Mouse (Mus musculus) CH12.LX (cell line): ENCODE measurements around the gene Ptprg. TPM values are rescaled to one million over a fixed set of nuclear protein-coding genes. Genes with fewer than 3 reads are reported as not detected.

Source experiments
- DNase-seq: peaks from one replicate; pipeline ENCODE4 v3.0.0-alpha.2; 2013; ENCODE audit errors: extremely low read depth
- H3K27ac ChIP-seq: 2 replicates; pipeline ENCODE4 v1.5.1; 2012; ENCODE audit warnings: low read depth, mild to moderate bottlenecking, control low read depth, moderate library complexity; ENCODE audit not compliant: insufficient read depth
- H3K27me3 ChIP-seq: replicated peaks from 2 replicates; pipeline ENCODE3; 2012; ENCODE audit warnings: inconsistent platforms
- H3K36me3 ChIP-seq, 2 experiments: replicated peaks in 1 of 2; 2 replicates each; pipeline versions ENCODE3 to v1.6.1; 2012; ENCODE audit warnings: inconsistent platforms in 1 of 2, low read length in 1 of 2, mild to moderate bottlenecking in 1 of 2, mixed read lengths in 1 of 2, moderate library complexity in 1 of 2; ENCODE audit not compliant: control insufficient read depth in 1 of 2, insufficient read depth in 1 of 2
- H3K4me1 ChIP-seq, 2 experiments: 2 replicates each; pipeline ENCODE4 v1.6.1; 2012; ENCODE audit warnings: inconsistent platforms in 1 of 2, moderate library complexity in 1 of 2; ENCODE audit not compliant: insufficient read depth in 2 of 2, control insufficient read depth in 1 of 2
- H3K4me2 ChIP-seq: 2 replicates; pipeline ENCODE4 v1.6.1; 2012; ENCODE audit warnings: low read depth, mild to moderate bottlenecking, control low read depth; ENCODE audit not compliant: poor library complexity, insufficient read depth, severe bottlenecking
- H3K4me3 ChIP-seq, 3 experiments: fragments of 150-350 bp in 1 of 3; sonication (generic) in 1 of 3; replicated peaks in 1 of 3; 2 replicates each; pipeline versions ENCODE3 to v1.5.1; 2011 to 2012; ENCODE audit warnings: low read depth in 2 of 3, low read length in 2 of 3, mild to moderate bottlenecking in 2 of 3, moderate library complexity in 2 of 3, control low read depth in 1 of 3, improper control_type of control experiment in 1 of 3, inconsistent platforms in 1 of 3, mixed read lengths in 1 of 3; ENCODE audit not compliant: poor library complexity in 1 of 3
- H3K79me2 ChIP-seq: replicated peaks from 2 replicates; pipeline ENCODE4 v1.6.1; 2012; ENCODE audit warnings: mild to moderate bottlenecking, moderate library complexity; ENCODE audit not compliant: control insufficient read depth, poor library complexity, insufficient read depth, severe bottlenecking; ENCODE audit errors: extremely low read depth
- H3K9ac ChIP-seq: 2 replicates; pipeline ENCODE4 v1.6.1; 2012; ENCODE audit warnings: low read depth, mild to moderate bottlenecking, control low read depth, moderate library complexity; ENCODE audit not compliant: insufficient read depth
- H3K9me3 ChIP-seq: replicated peaks from 2 replicates; pipeline ENCODE3; 2012; ENCODE audit warnings: low read length, inconsistent platforms, mixed read lengths
- CHD1 ChIP-seq: IDR thresholded peaks from 2 replicates; pipeline ENCODE4 v1.6.1; 2012; ENCODE audit warnings: low read depth, low read length, improper control_type of control experiment, inconsistent platforms
- ELF1 ChIP-seq: IDR thresholded peaks from 2 replicates; pipeline ENCODE4 v1.6.1; 2014; ENCODE audit warnings: low read depth, mild to moderate bottlenecking, inconsistent platforms, low read length, improper control_type of control experiment
- GABPA ChIP-seq: IDR thresholded peaks from 2 replicates; pipeline ENCODE4 v1.6.1; 2012; ENCODE audit warnings: low read depth, low read length, improper control_type of control experiment, inconsistent platforms; ENCODE audit not compliant: insufficient replicate concordance
- IRF4 ChIP-seq: IDR thresholded peaks from 2 replicates; pipeline ENCODE4 v1.6.1; 2014; ENCODE audit warnings: low read depth, mild to moderate bottlenecking, inconsistent platforms, low read length, improper control_type of control experiment
- JUN ChIP-seq: IDR thresholded peaks from 2 replicates; pipeline ENCODE4 v1.6.1; 2011; ENCODE audit warnings: low read depth, mild to moderate bottlenecking, low read length, improper control_type of control experiment, moderate library complexity; ENCODE audit not compliant: insufficient read depth
- JUND ChIP-seq: conservative IDR thresholded peaks from 2 replicates; pipeline ENCODE4 v1.6.1; 2011; ENCODE audit warnings: low read depth, low read length, improper control_type of control experiment
- KAT2A ChIP-seq: IDR thresholded peaks from 2 replicates; pipeline ENCODE4 v1.6.1; 2012; ENCODE audit warnings: low read length, improper control_type of control experiment, inconsistent platforms; ENCODE audit not compliant: insufficient replicate concordance
- MAZ ChIP-seq: IDR thresholded peaks from 2 replicates; pipeline ENCODE4 v1.6.1; 2012; ENCODE audit warnings: low read depth, mild to moderate bottlenecking, inconsistent platforms, low read length, improper control_type of control experiment, moderate library complexity
- NELFE ChIP-seq: IDR thresholded peaks from 2 replicates; pipeline ENCODE4 v1.6.1; 2011; ENCODE audit warnings: low read depth, low read length, improper control_type of control experiment
- NRF1 ChIP-seq: IDR thresholded peaks from 2 replicates; pipeline ENCODE4 v1.6.1; 2014; ENCODE audit warnings: low read depth, mild to moderate bottlenecking, inconsistent platforms, low read length, improper control_type of control experiment, moderate library complexity
- POLR2A ChIP-seq: IDR thresholded peaks from 2 replicates; pipeline ENCODE4 v1.6.1; 2011; ENCODE audit warnings: low read depth, mild to moderate bottlenecking, improper control_type of control experiment, low read length
- RCOR1 ChIP-seq: conservative IDR thresholded peaks from 2 replicates; pipeline ENCODE4 v1.6.1; 2012; ENCODE audit warnings: low read depth, mild to moderate bottlenecking, inconsistent platforms, low read length, improper control_type of control experiment
- SIN3A ChIP-seq: IDR thresholded peaks from 2 replicates; pipeline ENCODE4 v1.6.1; 2012; ENCODE audit warnings: low read length, improper control_type of control experiment, inconsistent platforms
- UBTF ChIP-seq: IDR thresholded peaks from 2 replicates; pipeline ENCODE4 v1.6.1; 2012; ENCODE audit warnings: low read depth, mild to moderate bottlenecking, inconsistent platforms, low read length, improper control_type of control experiment, moderate library complexity
- ZC3H11A ChIP-seq: IDR thresholded peaks from 2 replicates; pipeline ENCODE4 v1.6.1; 2012; ENCODE audit warnings: low read depth, mild to moderate bottlenecking, inconsistent platforms, low read length, improper control_type of control experiment
- ZMIZ1 ChIP-seq: IDR thresholded peaks from 2 replicates; pipeline ENCODE4 v1.6.1; 2012; ENCODE audit warnings: low read depth, mild to moderate bottlenecking, inconsistent platforms, low read length, improper control_type of control experiment
- ZNF384 ChIP-seq: IDR thresholded peaks from 2 replicates; pipeline ENCODE4 v1.6.1; 2012; ENCODE audit warnings: low read depth, low read length, improper control_type of control experiment, inconsistent platforms
- dilution Hi-C: fragments of 300-500 bp; cut with MboI; formaldehyde crosslinking; loops from 2 replicates; pipeline ENCODE4 v1.14.3; 2020; ENCODE audit warnings: low sequenced_read_pairs; ENCODE audit not compliant: extremely low pct_unique_long_range_greater_than_20kb, extremely low pct_ligation_motif_present
- in situ Hi-C: fragments of 300-500 bp; cut with MboI; formaldehyde crosslinking; loops from 3 replicates; pipeline ENCODE4 v1.14.3; 2019; ENCODE audit warnings: low sequenced_read_pairs, low pct_ligation_motif_present, low pct_unique_long_range_greater_than_20kb, mixed read lengths
- polyA plus RNA-seq: library from polyadenylated mRNA; unstranded; fragments of >175 nt; gene quantifications from 2 replicates; pipeline ENCODE4 v1.2.1, GENCODE M21; 2012; ENCODE audit warnings: low read depth; ENCODE audit not compliant: insufficient read length
- total RNA-seq, 2 experiments: library from RNA; depleted of rRNA; stranded (reverse); fragments of 300-350 nt in 1 of 2; fragments of >200 nt in 1 of 2; gene quantifications; 2 replicates each; pipeline ENCODE4 v1.2.3; 2012 to 2014

Ptprg gene
- total and polyA plus RNA-seq, 3 experiments, result 0.08 TPM; not detected in 2

DNA sequence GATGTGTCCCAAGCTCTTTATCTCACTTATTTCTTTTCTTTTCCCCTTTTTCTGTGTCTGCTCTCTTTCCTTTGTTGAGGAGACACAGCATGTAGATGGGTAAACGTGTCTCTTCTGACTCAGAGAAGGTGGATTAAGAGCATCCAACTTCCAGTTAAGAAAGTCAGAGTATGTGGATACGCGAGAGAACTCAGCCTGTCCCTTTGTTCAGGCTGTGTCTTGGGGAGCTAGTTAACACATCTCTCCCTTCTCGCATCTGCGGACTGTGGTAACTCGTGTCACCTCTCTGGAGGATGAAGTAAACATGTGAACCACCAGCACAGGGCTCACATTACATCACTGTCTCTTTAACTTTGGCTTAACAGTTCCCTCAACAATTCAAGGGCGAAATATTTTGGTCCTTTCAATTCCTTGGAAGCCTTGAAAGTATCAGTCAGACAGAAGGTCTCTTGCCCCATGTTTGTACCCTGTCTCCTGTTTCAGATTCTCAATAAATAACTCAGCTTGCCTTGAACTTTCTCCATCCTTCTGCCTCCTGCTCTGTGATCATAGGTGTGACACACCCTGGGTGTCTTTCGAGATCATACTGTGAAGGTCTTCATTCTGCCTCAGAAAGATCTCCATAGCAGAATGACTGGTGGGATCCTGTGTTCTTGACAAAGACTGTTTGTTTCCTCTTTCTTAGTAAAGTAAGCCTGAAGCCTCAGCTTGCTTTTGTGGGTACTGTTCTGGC is 51.0 kb downstream of the Ptprg start:
- peaks cover 70% of the 10 kb centered on the region for H3K9me3 ChIP-seq
- no peaks in the 10 kb centered on the region for H3K36me3 ChIP-seq
- dilution Hi-C loops (no loop called here), in situ Hi-C loops (no loop called here)
- DNase-seq, result no peak
- H3K4me1 ChIP-seq, result no peaks in the 10 kb centered on the region
- H3K79me2 ChIP-seq, result no peaks in the 10 kb centered on the region
- H3K4me3 ChIP-seq, result no peak overlapping the region
- no peak overlapping the region for H3K4me2 ChIP-seq
- no peak overlapping the region for H3K9ac ChIP-seq
- TF ChIP-seq RCOR1 (no peak), ZC3H11A (no peak), NRF1 (no peak), UBTF (no peak), POLR2A (no peak), MAZ (no peak), ZNF384 (no peak), KAT2A (no peak), GABPA (no peak), ELF1 (no peak), JUN (no peak), NELFE (no peak), CHD1 (no peak), ZMIZ1 (no peak), IRF4 (no peak)
- H3K27me3 ChIP-seq, result no peaks in the 10 kb centered on the region
- H3K27ac ChIP-seq, result no peak overlapping the region

DNA sequence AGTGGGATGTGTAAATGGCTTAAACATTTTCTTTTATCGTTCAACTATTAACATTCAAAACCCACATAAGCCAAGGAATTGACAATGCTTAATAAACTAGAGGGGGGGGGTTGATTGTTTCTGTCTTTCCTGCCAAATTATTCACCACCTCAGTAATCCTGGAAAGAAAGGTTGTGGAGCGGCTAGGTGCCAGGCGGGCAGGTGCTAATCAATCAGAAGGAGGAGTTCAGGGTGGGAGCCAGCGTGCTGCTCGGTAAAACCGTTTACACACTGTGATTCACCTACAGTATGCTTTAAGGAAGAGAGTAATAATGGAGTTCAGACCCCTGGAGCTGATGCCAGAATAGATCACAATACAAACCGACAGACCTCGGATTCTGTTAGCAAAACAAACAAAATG is 55.0 kb downstream of the Ptprg start:
- no peak overlapping the region for H3K9ac ChIP-seq
- TF ChIP-seq ELF1 (no peak), CHD1 (no peak), SIN3A (no peak), JUND (no peak)
- TF ChIP-seq, all 38 proteins: peak for 0
- in situ Hi-C loops, result no loop called here

More for the DNA sequence above, 55.0 kb downstream of the Ptprg start:
- dilution Hi-C loops, result no loop called here
- no peak for DNase-seq
- Histone ChIP-seq H3K79me2 (no peaks in the 10 kb centered on the region), H3K4me1 (no peaks in the 10 kb centered on the region), H3K4me3 (no peak overlapping the region), H3K36me3 (no peaks in the 10 kb centered on the region), H3K27ac (no peak overlapping the region), H3K9me3 (peaks cover 67% of the 10 kb centered on the region), H3K27me3 (no peaks in the 10 kb centered on the region), H3K4me2 (no peak overlapping the region)
